Mouse (Mus musculus) ES-Bruce4 (cell line): ENCODE measurements around the gene Cmtm1.

ENCODE experiments used
- CTCF ChIP-seq: IDR thresholded peaks from one replicate; pipeline ENCODE4 v1.8.1; 2011; ENCODE audit warnings: low read depth, low read length
- POLR2A ChIP-seq: IDR thresholded peaks from one replicate; pipeline ENCODE4 v1.8.1; 2011; ENCODE audit warnings: low read length; ENCODE audit not compliant: insufficient read depth

GRCm38 (mm10) chr8:104333786-104334185 lies 23.8 kb upstream of the Cmtm1 start:
- TF ChIP-seq CTCF (no peak), POLR2A (no peak)
